Mouse (Mus musculus): Measurements from ENCODE around the gene Rnase4. TPM values are rescaled to one million over a fixed set of nuclear protein-coding genes. Genes with fewer than 3 reads are reported as not detected.

Gene Rnase4
- polyA plus RNA-seq, 1 experiment from 2014 or later = 11.1 TPM

DNA sequence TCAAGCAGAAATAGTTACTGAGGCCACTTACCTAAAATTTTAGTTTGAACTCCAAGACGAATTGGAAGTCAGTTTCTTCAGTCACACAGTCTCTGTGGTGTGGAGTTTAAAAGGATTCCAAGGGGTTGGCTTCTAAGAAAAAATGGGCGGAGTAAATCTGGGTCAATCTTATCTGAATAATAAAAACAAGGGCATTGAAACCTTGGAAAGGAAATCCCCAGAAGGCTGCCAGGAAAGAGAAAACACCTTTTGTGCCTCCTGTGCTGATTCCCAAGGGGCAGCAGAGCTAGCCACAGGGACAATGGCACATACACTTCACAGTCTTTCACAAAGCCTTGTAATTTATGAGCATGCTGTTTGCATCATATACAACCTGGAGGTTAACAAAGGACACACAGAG is 55.8 kb downstream of the Rnase4 start, which contains the start of gene Rnase1:
Gene Rnase1, minus strand, starts transcription at position 101 of the 400 bp plus-strand sequence.
- Histone ChIP-seq H3K4me3 (replicated peaks; ENCODE audit: low read length) (no peak within 1 kb of the TSS), H3K27me3 (replicated peaks; ENCODE audit: control insufficient read depth, insufficient read depth, low read length) (no peaks in the 10 kb centered on the region), H3K4me2 (ENCODE audit: low read length) (no peak within 1 kb of the TSS), H3K4me1 (replicated peaks; ENCODE audit: control insufficient read depth, insufficient read depth, low read length) (0 out of 2 replicates have a peak, but pooled peaks cover 3% of the 10 kb centered on the region), H3K36me3 (ENCODE audit: control insufficient read depth, insufficient read depth) (no peaks in the 10 kb centered on the region), H3K27ac (ENCODE audit: low read length) (no peak within 1 kb of the TSS), H3K9me3 (ENCODE audit: control insufficient read depth, low read length) (no peaks in the 10 kb centered on the region), H3K9ac (replicated peaks; ENCODE audit: low read depth, low read length) (no peak within 1 kb of the TSS)
- no peak for ATAC-seq
- 18% methylated on average over 2 of the region's 2 CpGs for WGBS

DNA sequence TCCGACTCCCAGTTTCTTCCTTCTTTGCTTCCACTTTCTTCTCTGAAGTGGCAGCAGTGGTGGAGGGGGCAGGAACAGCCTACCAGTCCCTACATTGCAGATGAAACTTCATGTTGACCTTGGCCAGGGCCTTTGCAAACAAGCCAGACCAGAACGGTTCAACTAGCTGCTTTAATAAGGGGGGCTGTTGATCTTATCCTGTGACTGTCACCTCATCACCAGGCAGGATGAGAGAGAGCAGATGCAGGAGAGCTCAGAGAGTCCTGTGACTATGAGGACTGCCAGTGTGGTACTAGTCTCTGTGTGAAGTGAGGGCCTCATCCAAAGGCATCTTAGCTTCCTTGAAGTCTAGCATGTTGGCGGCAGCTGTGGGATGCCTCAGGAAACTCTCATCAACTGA is 57.1 kb downstream of the Rnase4 start:
- no peak for ATAC-seq
- 87% methylated on average over 3 of the region's 3 CpGs for WGBS
- no peaks in the 10 kb centered on the region for H3K9me3 ChIP-seq (ENCODE audit: control insufficient read depth, low read length)
- H3K36me3 ChIP-seq (ENCODE audit: control insufficient read depth, insufficient read depth) = no peaks in the 10 kb centered on the region
- H3K27me3 ChIP-seq (replicated peaks; ENCODE audit: control insufficient read depth, insufficient read depth, low read length) = no peaks in the 10 kb centered on the region
- no peak overlapping the region for H3K4me2 ChIP-seq (ENCODE audit: low read length)
- H3K9ac ChIP-seq (replicated peaks; ENCODE audit: low read depth, low read length) = no peak overlapping the region
- no peak overlapping the region for H3K4me3 ChIP-seq (replicated peaks; ENCODE audit: low read length)
- no peak overlapping the region for H3K27ac ChIP-seq (ENCODE audit: low read length)
- H3K4me1 ChIP-seq (replicated peaks; ENCODE audit: control insufficient read depth, insufficient read depth, low read length) = 0 out of 2 replicates have a peak, but pooled peaks cover 3% of the 10 kb centered on the region

DNA sequence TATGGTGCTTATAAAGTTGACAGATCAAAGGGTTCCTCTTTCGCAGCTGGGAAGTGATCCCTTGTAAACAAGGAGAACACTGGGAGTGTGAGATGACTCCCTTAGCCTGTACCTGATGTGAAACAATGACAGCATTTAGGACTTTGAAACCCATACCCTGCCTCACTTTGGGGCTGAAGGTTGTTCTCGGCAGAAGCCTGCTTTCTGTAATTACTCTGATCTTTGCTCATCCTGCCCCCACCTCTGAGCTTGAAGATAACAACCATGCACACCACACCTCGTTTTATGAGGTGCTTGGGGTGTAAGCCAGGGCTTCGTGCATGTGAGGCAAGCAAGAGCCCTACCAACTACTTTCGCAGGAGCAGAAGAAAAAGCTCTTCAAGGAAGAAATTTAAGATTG is 58.3 kb downstream of the Rnase4 start:
- 75% methylated on average over 5 of the region's 5 CpGs for WGBS
- H3K9me3 ChIP-seq (ENCODE audit: control insufficient read depth, low read length) = no peaks in the 10 kb centered on the region
- 0 out of 2 replicates have a peak, but pooled peaks cover 3% of the 10 kb centered on the region for H3K4me1 ChIP-seq (replicated peaks; ENCODE audit: control insufficient read depth, insufficient read depth, low read length)
- no peak overlapping the region for H3K4me3 ChIP-seq (replicated peaks; ENCODE audit: low read length)
- H3K36me3 ChIP-seq (ENCODE audit: control insufficient read depth, insufficient read depth) = no peaks in the 10 kb centered on the region
- no peak overlapping the region for H3K9ac ChIP-seq (replicated peaks; ENCODE audit: low read depth, low read length)
- no peak overlapping the region for H3K4me2 ChIP-seq (ENCODE audit: low read length)
- no peak for ATAC-seq
- H3K27ac ChIP-seq (ENCODE audit: low read length) = no peak overlapping the region
- H3K27me3 ChIP-seq (replicated peaks; ENCODE audit: control insufficient read depth, insufficient read depth, low read length) = no peaks in the 10 kb centered on the region

DNA sequence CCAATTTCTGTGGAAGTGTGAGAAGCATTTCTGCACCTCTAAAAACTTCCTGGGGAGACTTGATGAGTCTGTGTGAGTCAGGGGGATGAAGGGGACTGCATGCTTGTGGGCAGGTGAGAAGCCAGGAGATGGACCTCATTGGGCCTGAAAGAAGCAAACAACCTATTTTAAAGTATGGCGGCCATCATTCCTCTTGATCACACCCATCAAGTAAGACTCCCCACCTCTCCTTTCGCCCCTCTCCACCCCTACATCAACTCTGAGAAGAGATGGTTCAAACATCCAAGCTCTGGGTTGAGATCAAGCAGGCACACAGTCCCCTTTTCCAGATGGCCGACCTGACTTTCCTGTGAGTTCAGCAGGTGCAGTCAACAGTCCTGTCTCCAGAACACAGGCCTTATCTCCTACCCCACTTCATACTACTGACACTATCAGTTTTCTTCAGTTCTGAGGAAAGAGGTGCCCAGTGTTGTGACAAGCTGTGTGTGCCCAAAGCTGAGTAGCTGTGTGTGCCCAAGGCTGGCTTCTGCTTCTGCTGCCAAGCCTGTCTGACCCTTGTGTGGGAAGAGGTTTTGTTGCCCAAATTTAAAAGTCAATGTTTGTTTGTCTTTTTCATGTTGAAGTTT is 59.4 kb downstream of the Rnase4 start:
- H3K4me2 ChIP-seq (ENCODE audit: low read length) = no peak overlapping the region
- H3K27ac ChIP-seq (ENCODE audit: low read length) = no peak overlapping the region
- H3K9ac ChIP-seq (replicated peaks; ENCODE audit: low read depth, low read length) = no peak overlapping the region
- no peaks in the 10 kb centered on the region for H3K27me3 ChIP-seq (replicated peaks; ENCODE audit: control insufficient read depth, insufficient read depth, low read length)
- H3K4me3 ChIP-seq (replicated peaks; ENCODE audit: low read length) = no peak overlapping the region
- H3K36me3 ChIP-seq (ENCODE audit: control insufficient read depth, insufficient read depth) = no peaks in the 10 kb centered on the region
- H3K4me1 ChIP-seq (replicated peaks; ENCODE audit: control insufficient read depth, insufficient read depth, low read length) = 0 out of 2 replicates have a peak, but pooled peaks cover 3% of the 10 kb centered on the region
- 84% methylated on average over 3 of the region's 3 CpGs for WGBS
- H3K9me3 ChIP-seq (ENCODE audit: control insufficient read depth, low read length) = no peaks in the 10 kb centered on the region
- no peak for ATAC-seq

DNA sequence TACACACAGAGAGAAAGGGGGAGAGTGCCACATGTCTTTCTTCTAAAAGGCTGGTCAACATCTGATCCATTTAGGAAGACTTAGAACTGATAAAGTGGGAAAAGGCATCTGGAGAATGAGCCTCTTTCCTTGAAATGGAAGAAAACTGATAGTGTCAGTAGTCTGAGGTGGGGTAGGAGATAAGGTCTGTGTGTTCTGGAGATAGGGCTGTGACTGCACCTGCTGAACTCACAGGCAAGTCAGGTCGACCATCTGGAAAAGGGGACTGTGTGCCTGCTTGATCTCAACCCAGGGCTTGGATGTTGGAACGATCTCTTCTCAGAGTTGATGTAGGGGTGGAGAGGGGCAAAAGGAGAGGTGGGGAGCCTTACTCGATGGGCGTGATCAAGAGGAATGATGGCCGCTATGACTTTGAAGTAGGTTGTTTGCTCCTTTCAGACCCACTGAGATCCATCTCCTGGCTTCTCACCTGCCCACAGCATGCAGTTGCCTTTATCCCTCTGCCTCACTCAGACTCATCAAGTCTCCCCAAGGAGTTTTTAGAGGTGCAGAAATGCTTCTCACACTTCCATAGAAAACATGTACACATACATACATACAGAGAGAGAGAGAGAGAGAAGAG is 61.5 kb downstream of the Rnase4 start:
- no peak for ATAC-seq
- WGBS = 90% methylated on average over 5 of the region's 5 CpGs

More for the DNA sequence above, 61.5 kb downstream of the Rnase4 start:
- no peak overlapping the region for H3K4me2 ChIP-seq (ENCODE audit: low read length)
- no peak overlapping the region for H3K9ac ChIP-seq (replicated peaks; ENCODE audit: low read depth, low read length)
- H3K4me3 ChIP-seq (replicated peaks; ENCODE audit: low read length) = no peak overlapping the region
- no peaks in the 10 kb centered on the region for H3K4me1 ChIP-seq (replicated peaks; ENCODE audit: control insufficient read depth, insufficient read depth, low read length)
- no peaks in the 10 kb centered on the region for H3K36me3 ChIP-seq (ENCODE audit: control insufficient read depth, insufficient read depth)
- H3K27ac ChIP-seq (ENCODE audit: low read length) = no peak overlapping the region
- H3K27me3 ChIP-seq (replicated peaks; ENCODE audit: control insufficient read depth, insufficient read depth, low read length) = no peaks in the 10 kb centered on the region
- no peaks in the 10 kb centered on the region for H3K9me3 ChIP-seq (ENCODE audit: control insufficient read depth, low read length)

Other genes starting within 250 kb of the Rnase4 start
- gene Tep1, start 220.5 kb upstream of the Rnase4 start, polyA plus RNA-seq (2015; fragmentation: Nextera tagmentation; extraction: Ambion mirVana) = 1.1 and 2.2 TPM in 2 replicates
- 0.31 and 0.68 TPM in 2 replicates for gene Klhl33, start 193.6 kb upstream of the Rnase4 start, polyA plus RNA-seq (2015; fragmentation: Nextera tagmentation; extraction: Ambion mirVana)
- 140 and 146 TPM in 2 replicates for gene Osgep, start 166.2 kb upstream of the Rnase4 start, polyA plus RNA-seq (2015; fragmentation: Nextera tagmentation; extraction: Ambion mirVana)
- 265 and 283 TPM in 2 replicates for gene Apex1, start 166.1 kb upstream of the Rnase4 start, polyA plus RNA-seq (2015; fragmentation: Nextera tagmentation; extraction: Ambion mirVana)
- 100 and 101 TPM in 2 replicates for gene Pip4p1, start 160.2 kb upstream of the Rnase4 start, polyA plus RNA-seq (2015; fragmentation: Nextera tagmentation; extraction: Ambion mirVana)
- 15.8 and 17.2 TPM in 2 replicates for gene Pnp, start 160.0 kb upstream of the Rnase4 start, polyA plus RNA-seq (2015; fragmentation: Nextera tagmentation; extraction: Ambion mirVana)
- gene Gm49342, start 146.6 kb upstream of the Rnase4 start, polyA plus RNA-seq (2015; fragmentation: Nextera tagmentation; extraction: Ambion mirVana) = 3.2 TPM in 1 of 2 replicates, not detected in the other
- 0.47 and 0.63 TPM in 2 replicates for gene Pnp2, start 135.1 kb upstream of the Rnase4 start, polyA plus RNA-seq (2015; fragmentation: Nextera tagmentation; extraction: Ambion mirVana)
- not detected in 2 replicates for gene Rnase10, start 83.3 kb upstream of the Rnase4 start, polyA plus RNA-seq (2015; fragmentation: Nextera tagmentation; extraction: Ambion mirVana)
- gene Rnase9, start 49.2 kb upstream of the Rnase4 start, polyA plus RNA-seq (2015; fragmentation: Nextera tagmentation; extraction: Ambion mirVana) = not detected in 2 replicates
- not detected in 2 replicates for gene Rnase11, start 40.9 kb upstream of the Rnase4 start, polyA plus RNA-seq (2015; fragmentation: Nextera tagmentation; extraction: Ambion mirVana)
- gene Rnase12, start 33.4 kb upstream of the Rnase4 start, polyA plus RNA-seq (2015; fragmentation: Nextera tagmentation; extraction: Ambion mirVana) = not detected in 2 replicates
- 0.04 TPM in 1 of 2 replicates, not detected in the other for gene Olfr750, start 16.6 kb upstream of the Rnase4 start, polyA plus RNA-seq (2015; fragmentation: Nextera tagmentation; extraction: Ambion mirVana)
- gene Ang, start 73 bp downstream of the Rnase4 start, polyA plus RNA-seq (2015; fragmentation: Nextera tagmentation; extraction: Ambion mirVana) = 2.4 and 3.0 TPM in 2 replicates
- gene Eddm3b, start 23.3 kb downstream of the Rnase4 start, polyA plus RNA-seq (2015; fragmentation: Nextera tagmentation; extraction: Ambion mirVana) = not detected in 2 replicates
- gene Rnase6, start 32.8 kb downstream of the Rnase4 start, polyA plus RNA-seq (2015; fragmentation: Nextera tagmentation; extraction: Ambion mirVana) = 0.22 and 0.77 TPM in 2 replicates
- 0.50 TPM in 1 of 2 replicates, not detected in the other for gene Rnase1, start 55.7 kb downstream of the Rnase4 start, polyA plus RNA-seq (2015; fragmentation: Nextera tagmentation; extraction: Ambion mirVana)
- gene Rnase2b, start 71.2 kb downstream of the Rnase4 start, polyA plus RNA-seq (2015; fragmentation: Nextera tagmentation; extraction: Ambion mirVana) = not detected in 2 replicates
- not detected in 2 replicates for gene Ang2, start 108.1 kb downstream of the Rnase4 start, polyA plus RNA-seq (2015; fragmentation: Nextera tagmentation; extraction: Ambion mirVana)
- gene Ear14, start 112.3 kb downstream of the Rnase4 start, polyA plus RNA-seq (2015; fragmentation: Nextera tagmentation; extraction: Ambion mirVana) = not detected in 2 replicates
- not detected in 2 replicates for gene Rnase2a, start 165.0 kb downstream of the Rnase4 start, polyA plus RNA-seq (2015; fragmentation: Nextera tagmentation; extraction: Ambion mirVana)